Mouse (Mus musculus): ENCODE data around the gene Arl6ip4. TPM values are rescaled to one million over a fixed set of nuclear protein-coding genes. Genes with fewer than 3 reads are reported as not detected.

Arl6ip4 gene
- total RNA-seq, 2 experiments from 2014 or later: 54.3 to 60.0 TPM

- peak in 1 of 2 experiments; percentile 35 for DNase-seq (ENCODE audit: low spot score in 2 of 2)
Measured at GRCm38 (mm10) chr5:124093852-124094604, 21.9 kb upstream of the Arl6ip4 start.

DNA sequence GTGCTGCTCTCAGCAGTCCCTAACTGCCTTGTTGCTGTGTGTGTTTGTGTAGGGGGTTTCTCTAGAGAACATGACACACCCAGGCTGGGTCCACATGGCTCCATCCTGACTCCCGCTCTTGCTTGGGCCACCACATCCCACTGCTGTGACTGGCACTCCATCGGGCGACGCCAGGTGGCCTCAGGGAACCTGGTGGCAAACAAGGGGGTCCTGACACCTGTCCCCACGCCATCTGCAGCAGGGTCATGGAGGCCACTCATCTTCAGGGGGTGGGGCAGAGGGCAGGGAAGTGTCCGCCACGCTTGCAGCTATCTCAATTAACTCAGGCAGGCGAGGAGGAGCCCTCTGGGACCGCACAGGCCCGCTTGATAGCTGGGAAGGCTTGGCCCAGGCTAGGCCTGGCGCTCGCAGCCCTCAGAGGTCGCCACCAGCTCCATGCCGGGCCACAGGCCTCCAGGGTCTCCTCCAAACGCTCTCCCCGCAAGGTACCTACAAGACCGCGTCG, 20.8 kb upstream of the Arl6ip4 start:
- peak in 1 of 2 experiments; percentile 45 for DNase-seq (ENCODE audit: low spot score in 2 of 2)

- DNase-seq (ENCODE audit: low spot score in 2 of 2): peak; percentile 97
Measured at GRCm38 (mm10) chr5:124095596-124096232, 20.2 kb upstream of the Arl6ip4 start, which contains the start of gene Abcb9. TSS of gene Abcb9 (minus strand) at chr5:124095798.

GRCm38 (mm10) chr5:124098923-124099322, 17.0 kb upstream of the Arl6ip4 start:
- no peak for DNase-seq (ENCODE audit: low spot score in 2 of 2)

GRCm38 (mm10) chr5:124100128-124101044, 15.5 kb upstream of the Arl6ip4 start:
- no peak for DNase-seq (ENCODE audit: low spot score in 2 of 2)

GRCm38 (mm10) chr5:124102326-124102725, 13.6 kb upstream of the Arl6ip4 start:
- DNase-seq (ENCODE audit: low spot score in 2 of 2): no peak

DNA sequence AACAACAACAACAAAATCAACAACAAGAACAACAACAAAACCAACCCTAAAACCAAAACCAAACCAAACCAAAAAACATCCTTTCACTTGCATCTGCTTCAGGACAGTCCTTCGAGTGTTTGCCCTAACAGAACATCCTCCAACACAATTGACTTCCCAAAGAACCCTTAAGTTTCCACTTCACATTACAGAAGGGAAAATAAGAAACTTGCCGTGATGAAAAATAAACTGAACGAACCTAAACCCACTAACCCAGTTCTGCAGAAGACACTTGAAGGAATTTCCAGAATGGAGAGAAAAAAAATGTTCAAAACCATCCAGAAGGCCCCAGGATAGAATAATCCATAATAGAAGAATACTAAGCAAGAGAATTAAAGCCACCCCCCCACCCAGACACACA, 12.9 kb upstream of the Arl6ip4 start:
- DNase-seq (ENCODE audit: low spot score in 2 of 2): no peak

DNA sequence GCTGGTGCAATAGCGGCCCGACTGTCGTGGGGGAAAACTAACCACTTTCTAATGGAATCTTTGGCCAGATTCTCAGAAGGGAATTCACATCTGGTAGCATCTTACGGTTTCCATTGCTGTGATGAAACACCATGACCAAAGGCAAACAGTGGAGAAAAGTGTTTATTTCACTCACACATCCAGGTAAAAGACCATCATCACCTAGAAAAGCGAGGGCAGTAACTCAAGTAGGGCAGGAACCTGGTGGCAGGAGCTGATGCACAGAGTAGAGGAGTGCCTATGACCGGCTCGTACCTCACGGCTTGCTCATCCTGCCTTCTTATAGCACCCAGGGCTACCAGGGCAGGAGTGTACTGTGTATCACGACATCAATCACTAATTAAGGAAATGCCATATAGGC, 12.3 kb upstream of the Arl6ip4 start:
- DNase-seq (ENCODE audit: low spot score in 2 of 2): no peak

GRCm38 (mm10) chr5:124111077-124111741, 4.7 kb upstream of the Arl6ip4 start:
- peak; percentile 51 to 52 for DNase-seq (ENCODE audit: low spot score in 2 of 2)

DNA sequence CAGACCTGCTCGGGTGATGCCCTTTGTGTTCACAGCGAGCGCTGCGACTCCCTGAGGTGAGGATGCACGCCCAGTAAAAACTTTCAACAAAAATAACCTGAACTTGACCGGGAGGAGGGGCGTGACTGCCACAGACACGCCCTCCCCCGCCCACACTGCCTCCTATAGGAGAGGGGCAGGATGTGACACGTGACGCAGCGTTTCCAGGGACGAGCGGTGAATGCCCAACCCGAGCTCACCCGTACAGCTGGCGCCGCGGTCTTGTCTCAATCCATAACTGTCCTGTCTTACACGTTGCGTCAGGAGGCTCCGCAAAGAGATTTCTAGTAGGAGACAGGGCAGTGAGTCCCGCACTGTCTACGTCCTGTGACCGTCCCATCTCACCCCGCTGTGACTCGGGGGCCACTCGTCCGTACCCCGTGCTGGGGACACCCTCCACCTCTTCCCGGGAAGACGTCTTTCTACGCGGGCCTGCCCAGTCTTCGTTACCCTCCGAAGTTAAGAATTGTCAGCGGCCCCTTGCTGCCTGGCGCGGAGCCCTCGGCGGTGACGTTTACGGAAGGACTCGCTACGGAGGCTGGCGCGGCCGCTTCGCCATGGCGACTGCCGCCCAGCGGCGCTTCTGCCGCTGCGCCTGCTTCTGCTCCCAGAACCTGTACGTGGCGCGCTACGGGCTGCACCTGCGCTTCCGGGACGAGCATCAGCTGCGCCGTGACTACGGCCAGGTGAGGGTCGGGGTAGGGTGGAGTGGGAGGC, 4.0 kb upstream of the Arl6ip4 start, which contains the start of gene Ogfod2:
TSS of gene Ogfod2 (plus strand) at position 556 of the 756 bp plus-strand sequence.
- peak; percentile 97 to 98 for DNase-seq (ENCODE audit: low spot score in 2 of 2)

DNA sequence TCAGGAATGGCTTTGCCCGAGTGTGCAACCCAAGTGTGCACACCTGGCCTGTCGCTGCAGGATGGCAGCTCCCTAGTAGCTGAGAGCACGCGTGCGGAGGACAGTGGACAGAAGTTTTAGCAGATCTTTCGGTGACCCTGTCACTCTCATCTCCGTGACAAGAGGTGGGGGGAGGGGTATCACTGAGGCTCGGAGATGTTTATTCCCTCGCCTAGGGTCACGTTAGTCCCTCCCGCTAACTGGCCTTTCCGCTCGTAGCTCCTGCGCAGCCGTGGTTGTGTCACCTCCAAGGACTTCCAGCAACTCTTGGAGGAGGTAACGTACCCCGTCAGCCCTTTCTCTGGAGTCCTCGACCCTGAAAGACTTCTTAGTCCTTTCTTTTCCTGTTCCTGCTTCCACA, 3.4 kb upstream of the Arl6ip4 start:
- no peak for DNase-seq (ENCODE audit: low spot score in 2 of 2)

DNA sequence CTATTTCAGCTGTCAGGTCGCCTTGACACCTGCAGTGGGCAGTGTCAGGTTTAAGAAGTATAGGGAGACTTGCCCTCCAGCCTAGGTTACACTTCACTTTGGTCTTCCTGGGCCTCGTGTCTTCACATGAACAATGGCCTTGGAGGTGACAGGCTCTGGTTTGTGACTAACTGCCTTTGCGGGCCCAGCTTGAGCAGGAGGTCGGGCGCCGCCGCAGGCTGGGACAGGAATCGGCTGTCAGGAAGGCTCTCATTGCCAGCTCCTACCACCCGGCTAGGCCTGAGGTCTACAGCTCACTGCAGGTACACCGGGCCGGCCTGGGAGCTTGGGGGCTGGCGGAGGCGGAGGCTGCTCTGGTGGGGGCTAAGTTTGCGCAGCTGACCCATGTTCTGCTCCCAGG, 2.9 kb upstream of the Arl6ip4 start:
- DNase-seq (ENCODE audit: low spot score in 2 of 2): peak; percentile 62 to 64

DNA sequence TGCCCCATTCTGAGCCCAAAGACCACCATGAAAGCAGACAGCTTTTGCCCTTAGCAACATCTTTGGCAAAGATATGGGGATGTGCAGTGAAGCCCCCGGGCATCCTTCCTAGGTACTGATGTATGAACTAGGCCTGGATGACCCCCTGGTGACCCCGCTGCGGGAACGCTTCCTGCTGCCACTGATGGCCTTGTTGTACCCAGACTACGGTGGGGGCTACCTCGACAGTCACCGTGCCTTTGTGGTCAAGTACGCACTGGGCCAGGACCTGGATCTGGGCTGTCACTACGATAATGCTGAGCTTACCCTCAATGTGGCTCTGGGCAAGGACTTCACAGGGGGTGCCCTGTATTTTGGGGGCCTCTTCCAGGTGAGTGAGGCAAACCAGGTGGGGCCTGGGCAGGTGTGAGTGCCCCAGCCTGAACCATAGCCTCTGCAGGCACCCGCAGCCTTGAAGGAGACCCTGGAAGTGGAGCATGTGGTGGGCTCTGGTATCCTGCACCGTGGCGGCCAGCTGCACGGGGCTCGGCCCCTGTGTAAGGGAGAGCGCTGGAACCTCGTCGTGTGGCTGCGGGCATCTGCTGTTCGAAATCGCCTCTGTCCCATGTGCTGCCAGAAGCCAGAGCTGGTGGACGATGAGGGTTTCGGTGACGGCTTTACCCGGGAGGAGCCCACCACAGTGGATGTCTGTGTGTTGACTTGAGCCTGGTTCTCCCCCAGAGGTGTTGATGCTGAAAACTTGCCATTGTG, 1.4 kb upstream of the Arl6ip4 start:
- DNase-seq (ENCODE audit: low spot score in 2 of 2): peak in 1 of 2 experiments; percentile 23

- no peak for DNase-seq (ENCODE audit: low spot score in 2 of 2)
Measured at GRCm38 (mm10) chr5:124115531-124115930, 358 bp upstream of the Arl6ip4 start.

DNA sequence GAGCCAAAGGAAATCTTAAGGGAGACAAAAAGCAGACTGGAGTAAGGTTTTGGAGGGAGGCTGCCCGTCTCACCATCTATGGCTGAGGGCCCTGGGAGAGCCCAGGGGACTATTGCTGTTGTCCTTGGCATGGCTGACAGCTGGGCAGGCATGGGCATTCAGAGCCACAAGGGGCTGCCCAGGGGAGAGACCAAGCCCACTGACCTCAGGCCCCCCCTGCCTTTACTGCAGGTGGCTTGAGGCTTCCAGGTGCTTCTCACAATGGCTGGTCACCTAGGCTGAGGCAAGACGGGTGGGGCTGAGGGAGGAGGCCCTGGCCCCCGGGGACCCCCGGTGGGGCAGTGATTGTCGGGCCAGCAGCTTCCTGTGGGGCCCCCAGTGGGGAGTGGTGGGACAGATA, 3.3 kb downstream of the Arl6ip4 start:
- DNase-seq (ENCODE audit: low spot score in 2 of 2): no peak

DNA sequence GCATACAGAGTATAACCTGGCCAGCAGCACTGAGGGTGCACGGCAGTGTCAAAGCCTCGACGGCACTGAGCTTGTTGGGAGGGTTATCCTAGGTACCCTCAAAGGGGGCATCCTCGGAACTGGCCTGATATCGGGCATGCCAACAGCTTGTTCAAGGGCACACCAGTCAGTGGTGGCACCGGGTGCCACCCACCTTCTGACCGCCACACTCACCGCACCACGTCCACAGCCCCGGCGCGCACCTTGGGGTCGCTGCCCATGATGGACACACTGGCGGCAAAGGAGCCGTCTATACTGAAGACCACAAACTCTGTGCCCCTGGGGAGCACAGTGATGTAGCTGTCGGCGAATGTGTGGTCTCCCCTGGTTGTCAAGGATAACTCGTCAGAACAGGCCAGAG, 6.5 kb downstream of the Arl6ip4 start:
- no peak for DNase-seq (ENCODE audit: low spot score in 2 of 2)

- no peak for DNase-seq (ENCODE audit: low spot score in 2 of 2)
Measured at GRCm38 (mm10) chr5:124125093-124125492, 9.2 kb downstream of the Arl6ip4 start.

- DNase-seq (ENCODE audit: low spot score in 2 of 2): no peak
Measured at GRCm38 (mm10) chr5:124134261-124134660, 18.4 kb downstream of the Arl6ip4 start.

DNA sequence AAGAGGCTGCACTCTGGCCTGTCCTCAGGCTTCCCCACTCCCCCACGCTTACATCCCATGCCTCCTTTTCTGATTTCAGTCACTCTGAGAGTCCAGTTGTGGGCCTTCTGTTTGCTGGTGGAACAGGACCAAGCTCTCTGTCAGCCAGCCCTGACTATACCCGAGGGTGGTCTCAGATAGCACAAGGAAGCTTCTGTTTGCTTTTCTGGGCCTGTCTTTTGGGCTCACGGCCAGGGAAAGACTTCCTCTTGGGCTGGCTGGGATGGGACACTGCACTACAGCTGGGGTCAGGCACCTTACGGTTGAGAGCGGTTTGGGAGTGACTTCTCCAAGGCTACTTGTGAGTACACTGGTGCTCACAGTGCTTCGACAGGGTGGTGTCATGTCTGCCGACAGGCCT, 22.2 kb downstream of the Arl6ip4 start:
- DNase-seq (ENCODE audit: low spot score in 2 of 2): peak in 1 of 2 experiments; percentile 51

All from layer of hippocampus, postnatal 10 days (tissue).